Mouse (Mus musculus) heart, adult 2 months (tissue): ENCODE data around the gene Zdhhc3. TPM values are rescaled to one million over a fixed set of nuclear protein-coding genes. Genes with fewer than 3 reads are reported as not detected.

Experiments used
- DNase-seq, 2 experiments: peaks; one replicate each; pipeline ENCODE4 v3.0.0; 2021
- H3K27ac ChIP-seq: fragments of 200-600 bp; 2 replicates; pipeline ENCODE4 v1.8.1; 2022
- H3K27me3 ChIP-seq: fragments of 200-500 bp; 2 replicates; pipeline ENCODE4 v1.6.1; 2012; ENCODE audit warnings: mild to moderate bottlenecking, low read length, inconsistent platforms, mixed read lengths; ENCODE audit not compliant: control insufficient read depth, insufficient read depth
- H3K36me3 ChIP-seq: fragments of 200-500 bp; 2 replicates; pipeline ENCODE4 v1.6.1; 2012; ENCODE audit warnings: low read length, inconsistent platforms; ENCODE audit not compliant: control insufficient read depth, insufficient read depth
- H3K4me1 ChIP-seq: fragments of 200-500 bp; 2 replicates; pipeline ENCODE4 v1.6.1; 2011; ENCODE audit warnings: low read length; ENCODE audit not compliant: control insufficient read depth, insufficient read depth
- H3K4me3 ChIP-seq: fragments of 200-600 bp; 2 replicates; pipeline ENCODE4 v1.8.1; 2022
- H3K79me2 ChIP-seq: fragments of 200-500 bp; replicated peaks from 2 replicates; pipeline ENCODE4 v1.6.1; 2012; ENCODE audit warnings: mild to moderate bottlenecking, inconsistent platforms, low read length, moderate library complexity, mixed read lengths; ENCODE audit not compliant: control insufficient read depth, insufficient read depth
- H3K9ac ChIP-seq: fragments of 200-500 bp; 2 replicates; pipeline ENCODE4 v1.6.1; 2012; ENCODE audit warnings: low read depth, mild to moderate bottlenecking, control low read depth, inconsistent platforms, low read length, mixed read lengths
- CTCF ChIP-seq: fragments of 200-600 bp; IDR thresholded peaks from 2 replicates; pipeline ENCODE4 v1.8.1; 2022; ENCODE audit warnings: antibody characterized with exemption, mild to moderate bottlenecking, moderate library complexity
- EP300 ChIP-seq: fragments of 200-500 bp; IDR thresholded peaks from 2 replicates; pipeline ENCODE4 v1.6.1; 2011; ENCODE audit warnings: low read depth, low read length, control low read depth; ENCODE audit not compliant: insufficient read depth
- POLR2A ChIP-seq: fragments of 200-500 bp; IDR thresholded peaks from 2 replicates; pipeline ENCODE4 v1.6.1; 2011; ENCODE audit warnings: mild to moderate bottlenecking, low read depth, low read length, control low read depth; ENCODE audit not compliant: insufficient read depth
- WGBS: fragments of 180-500 bp; shearing (Covaris S2); methylation state at CpG from one replicate; pipeline ENCODE4 v1.1.7; 2018; 5-methylcytosine and 5-hydroxymethylcytosine counted together
- intact Hi-C: fragments of 180-260 bp; cut with DNase I; formaldehyde crosslinking; loops from one replicate; pipeline ENCODE4 v1.15.1; 2025
- polyA plus RNA-seq: library from polyadenylated mRNA; depleted of rRNA; stranded (reverse); fragments of >200 nt; gene quantifications from 2 replicates; pipeline ENCODE4 v1.2.3, GENCODE M21; 2012
- total RNA-seq, 2 experiments: library from RNA; stranded (reverse); gene quantifications; 2 replicates each; pipeline ENCODE4 v1.2.3; 2021

Gene Zdhhc3
- total and polyA plus RNA-seq, 3 experiments: 36.7 to 57.8 (median 42.8) TPM

DNA sequence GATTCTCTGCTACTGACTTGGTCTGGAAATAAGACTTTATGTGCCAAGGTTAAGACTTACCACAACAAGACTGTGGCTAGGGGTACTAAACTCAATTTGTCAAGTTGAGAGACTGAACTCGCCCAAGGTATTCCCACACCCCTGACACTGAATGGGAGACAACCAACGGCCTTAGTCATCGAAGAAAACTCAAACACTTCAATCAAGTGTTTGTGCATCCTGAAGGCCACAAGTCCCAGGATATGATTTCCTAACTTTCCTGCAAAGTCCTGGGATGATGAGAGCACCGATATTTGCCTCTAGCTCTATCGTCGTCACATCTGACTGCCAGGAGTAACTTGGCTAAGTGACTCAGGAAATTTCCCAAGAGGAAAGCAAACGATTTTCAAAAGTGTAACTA, 3.8 kb downstream of the Zdhhc3 start:
- Histone ChIP-seq H3K27me3 (no peaks in the 10 kb centered on the region), H3K79me2 (peaks cover 3% of the 10 kb centered on the region), H3K9ac (no peak overlapping the region), H3K4me3 (no peak overlapping the region), H3K27ac (no peak overlapping the region), H3K4me1 (peaks cover 2% of the 10 kb centered on the region; the same call in 1 of the 2 replicates), H3K36me3 (no peaks in the 10 kb centered on the region; the same call in 1 of the 2 replicates)
- DNase-seq: no peak
- intact Hi-C loops: no loop called here
- 78% methylated on average over 7 of the region's 7 CpGs for WGBS
- no peak for TF ChIP-seq EP300
- no peak for TF ChIP-seq POLR2A
- TF ChIP-seq CTCF: no peak

DNA sequence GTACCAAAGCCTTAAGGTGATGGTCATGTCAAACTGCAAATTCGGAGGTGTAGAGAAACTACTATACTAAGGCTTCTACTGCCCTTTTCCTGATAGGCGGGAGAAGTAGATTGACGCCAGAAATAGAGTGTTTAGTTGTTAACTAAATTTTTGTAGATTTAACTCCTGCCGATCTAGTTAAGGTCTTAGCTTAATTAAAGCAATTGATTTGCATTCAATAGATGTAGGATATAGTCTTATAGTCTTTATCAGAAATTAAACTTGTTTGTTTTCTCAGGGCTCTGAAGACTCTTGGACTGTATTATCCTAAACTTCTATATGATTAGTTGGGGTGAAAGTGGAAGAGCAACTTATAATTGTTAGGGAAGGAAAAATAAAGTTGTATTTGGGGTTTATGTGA, 5.8 kb downstream of the Zdhhc3 start:
- no peak for TF ChIP-seq EP300
- TF ChIP-seq POLR2A: no peak
- TF ChIP-seq CTCF: no peak
- H3K27me3 ChIP-seq: no peaks in the 10 kb centered on the region
- peaks cover 2% of the 10 kb centered on the region; the same call in 1 of the 2 replicates for H3K4me1 ChIP-seq
- 90% methylated on average over 4 of the region's 4 CpGs for WGBS
- no peak for DNase-seq
- no peak overlapping the region for H3K9ac ChIP-seq
- peaks cover 3% of the 10 kb centered on the region for H3K79me2 ChIP-seq
- intact Hi-C loops: no loop called here
- H3K4me3 ChIP-seq: no peak overlapping the region
- H3K27ac ChIP-seq: no peak overlapping the region
- no peaks in the 10 kb centered on the region; the same call in 1 of the 2 replicates for H3K36me3 ChIP-seq

DNA sequence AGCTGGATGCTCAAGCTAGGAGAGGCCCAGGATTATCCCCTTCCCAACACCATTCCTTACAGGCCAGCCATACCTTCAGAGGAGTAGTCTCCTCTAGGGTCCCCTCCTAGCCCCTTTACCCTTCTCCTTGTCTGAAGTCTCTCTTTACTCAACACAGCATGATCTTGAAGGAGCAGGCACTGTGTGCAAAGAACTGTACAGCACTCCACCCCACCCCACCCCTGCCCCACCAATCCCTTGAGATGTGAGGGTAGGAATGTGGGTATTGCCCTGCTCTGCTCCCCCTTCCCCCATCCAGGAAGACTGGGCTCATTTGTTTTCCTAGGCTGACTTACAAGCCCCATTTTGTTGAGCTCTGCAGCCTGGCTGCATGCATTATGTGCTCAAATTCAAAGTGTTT, 8.6 kb downstream of the Zdhhc3 start:
- intact Hi-C loops: no loop called here
- Histone ChIP-seq H3K4me3 (no peak overlapping the region), H3K4me1 (no peaks in the 10 kb centered on the region), H3K27ac (no peak overlapping the region), H3K36me3 (no peaks in the 10 kb centered on the region), H3K27me3 (no peaks in the 10 kb centered on the region), H3K79me2 (peaks cover 2% of the 10 kb centered on the region), H3K9ac (no peak overlapping the region)
- TF ChIP-seq CTCF (no peak), POLR2A (no peak), EP300 (no peak)
- DNase-seq: no peak

DNA sequence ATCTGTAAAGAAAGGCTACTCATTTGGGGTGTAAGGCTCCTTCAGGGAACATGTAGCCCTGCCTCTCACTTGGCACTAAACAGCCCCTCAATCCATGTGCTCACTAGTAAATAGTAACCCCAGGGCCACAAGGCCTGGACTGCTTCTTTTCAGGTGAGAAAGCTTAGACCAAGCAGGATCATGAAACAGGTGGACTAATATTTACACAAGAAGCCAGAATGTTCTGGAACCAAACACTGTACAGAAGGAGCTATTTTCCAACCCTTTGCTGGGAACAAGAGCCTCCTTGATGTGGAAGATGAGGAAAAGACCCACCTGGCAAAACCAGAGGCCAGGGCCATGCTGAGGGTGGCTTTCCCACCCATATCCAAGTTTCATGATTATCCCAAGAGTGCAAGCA, 9.6 kb downstream of the Zdhhc3 start:
- no peaks in the 10 kb centered on the region for H3K27me3 ChIP-seq
- TF ChIP-seq EP300: no peak
- TF ChIP-seq CTCF: no peak
- TF ChIP-seq POLR2A: no peak
- intact Hi-C loops: no loop called here
- no peaks in the 10 kb centered on the region for H3K36me3 ChIP-seq
- no peak overlapping the region for H3K9ac ChIP-seq
- peaks cover 2% of the 10 kb centered on the region for H3K79me2 ChIP-seq
- no peak for DNase-seq
- no peak overlapping the region for H3K4me3 ChIP-seq
- H3K4me1 ChIP-seq: no peaks in the 10 kb centered on the region
- no peak overlapping the region for H3K27ac ChIP-seq

DNA sequence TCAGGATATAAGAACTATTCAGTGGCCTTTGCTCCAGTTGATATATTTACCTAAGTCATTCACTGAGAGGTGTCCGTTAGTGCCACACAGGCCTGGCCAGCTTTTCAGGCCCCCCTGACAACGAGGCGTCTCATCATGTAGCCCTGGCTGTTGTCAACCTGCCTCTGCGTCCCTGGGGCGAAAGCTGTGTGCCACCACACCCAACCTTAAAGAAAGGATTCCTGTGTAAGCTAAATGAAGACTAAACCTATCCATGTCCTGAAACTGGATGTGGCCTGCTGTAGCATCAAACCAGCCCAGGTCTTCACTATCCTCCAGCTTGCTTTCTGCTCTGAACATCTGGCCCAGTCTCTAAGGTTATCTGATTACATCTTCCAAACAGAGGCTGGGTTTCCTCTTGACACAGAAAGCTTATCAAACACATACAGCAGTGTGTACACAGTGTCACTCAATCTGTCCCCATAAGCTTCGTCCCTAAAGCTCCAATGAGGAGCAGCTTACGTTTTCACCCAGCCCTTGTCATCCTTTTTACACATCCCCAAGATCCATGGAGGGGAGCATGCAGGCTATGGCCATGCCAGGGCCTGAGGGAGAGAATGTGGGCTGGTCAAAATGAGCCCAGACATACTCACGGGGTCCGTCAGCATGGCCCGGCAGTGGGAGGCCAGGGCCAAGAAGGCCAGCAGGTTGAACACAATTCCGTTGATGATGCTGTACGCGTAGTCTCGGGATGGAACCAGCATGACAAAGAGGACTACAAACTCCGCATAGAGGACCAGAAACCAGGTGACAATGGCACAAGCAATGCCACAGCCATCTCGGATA, 13.2 kb downstream of the Zdhhc3 start:
- 95% methylated on average over 16 of the region's 16 CpGs for WGBS
- Histone ChIP-seq H3K4me1 (no peaks in the 10 kb centered on the region), H3K4me3 (no peak overlapping the region), H3K27me3 (no peaks in the 10 kb centered on the region), H3K36me3 (no peaks in the 10 kb centered on the region), H3K27ac (no peak overlapping the region), H3K79me2 (no peaks in the 10 kb centered on the region), H3K9ac (no peak overlapping the region)
- DNase-seq: no peak
- TF ChIP-seq EP300: no peak
- TF ChIP-seq POLR2A: no peak
- no peak for TF ChIP-seq CTCF
- intact Hi-C loops: no loop called here

DNA sequence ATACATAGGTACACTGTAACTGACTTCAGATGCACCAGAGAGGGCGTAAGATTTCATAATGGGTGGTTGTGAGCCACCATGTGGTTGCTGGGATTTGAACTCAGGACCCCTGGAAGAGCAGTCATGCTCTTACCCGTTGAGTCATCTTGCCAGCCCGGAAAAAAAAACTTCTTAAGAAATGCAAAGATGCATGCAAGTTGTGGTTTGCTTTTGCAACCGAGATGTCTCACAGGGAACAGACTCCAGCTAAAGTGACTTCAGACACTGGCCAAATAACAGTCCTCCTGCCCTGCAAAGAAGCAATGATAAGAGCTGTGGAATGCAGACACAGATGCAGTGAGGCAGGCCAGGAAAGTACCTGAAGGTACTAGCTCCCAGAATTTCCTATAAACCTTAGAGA, 22.2 kb downstream of the Zdhhc3 start:
- Histone ChIP-seq H3K27ac (no peak overlapping the region), H3K4me1 (no peaks in the 10 kb centered on the region), H3K36me3 (no peaks in the 10 kb centered on the region), H3K79me2 (no peaks in the 10 kb centered on the region), H3K9ac (no peak overlapping the region), H3K4me3 (no peak overlapping the region), H3K27me3 (no peaks in the 10 kb centered on the region)
- DNase-seq: no peak
- intact Hi-C loops: no loop called here
- TF ChIP-seq EP300 (no peak), CTCF (no peak), POLR2A (no peak)
- WGBS: 84% methylated on average over 4 of the region's 4 CpGs
